Mouse (Mus musculus): ENCODE results near the gene Fbxw13. TPM values are rescaled to one million over a fixed set of nuclear protein-coding genes. Genes with fewer than 3 reads are reported as not detected.
"Not testable (repeated sequence)": the region's sequence is repeated elsewhere in the genome, so short reads cannot be mapped to it uniquely, and the experiment has no call there.

Fbxw13 gene
- total and polyA plus RNA-seq, 3 experiments, result not detected

DNA sequence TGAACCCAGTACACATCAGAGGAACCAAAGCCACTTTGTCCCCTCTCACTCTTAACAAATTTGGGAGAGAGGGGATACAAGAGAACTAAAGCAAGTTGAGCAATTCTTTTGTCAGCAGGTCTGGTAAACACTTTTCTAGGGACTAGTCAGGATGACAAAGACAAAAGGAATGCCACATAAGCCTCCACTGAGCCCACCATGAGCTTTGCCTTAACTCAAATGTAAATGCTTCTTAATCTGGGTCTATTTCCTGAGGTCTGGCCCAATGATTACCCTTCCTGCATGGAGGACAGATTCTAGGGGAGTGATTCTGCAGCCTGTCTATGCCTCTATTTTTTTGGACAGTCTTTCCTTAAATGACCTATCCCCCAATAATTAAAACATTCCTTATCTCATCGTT is 19.5 kb downstream of the Fbxw13 start:
- DNase-seq (ENCODE audit: low spot score), result no peak
- Histone ChIP-seq H3K4me1 (ENCODE audit: insufficient read depth, low read depth, low read length) (no peaks in the 10 kb centered on the region), H3K36me3 (replicated peaks) (no peaks in the 10 kb centered on the region), H3K4me3 (ENCODE audit: low read depth, low read length) (no peak overlapping the region), H3K27me3 (ENCODE audit: insufficient read depth, low read length) (peaks cover 5% of the 10 kb centered on the region; the same call in 1 of the 2 replicates), H3K9me3 (replicated peaks) (no peaks in the 10 kb centered on the region)
- TF ChIP-seq GATA1 (IDR thresholded peaks at IDR 0.05; ENCODE audit: borderline replicate concordance, low read length), result no peak
- no peak for TF ChIP-seq POLR2AphosphoS5 (IDR thresholded peaks at IDR 0.05; ENCODE audit: insufficient replicate concordance, low read depth, low read length)
- TF ChIP-seq GATA2 (IDR thresholded peaks at IDR 0.05; ENCODE audit: borderline replicate concordance, low read depth, low read length), result no peak
- no peak for TF ChIP-seq CTCF (IDR thresholded peaks at IDR 0.05; ENCODE audit: low read depth, low read length)
- TF ChIP-seq TAL1 (conservative IDR thresholded peaks at IDR 0.05; ENCODE audit: low read depth, low read length), result no peak
- ATAC-seq (ENCODE audit: extremely low read depth, insufficient number of reproducible peaks, low FRiP score, poor library complexity, severe bottlenecking), result no peak

DNA sequence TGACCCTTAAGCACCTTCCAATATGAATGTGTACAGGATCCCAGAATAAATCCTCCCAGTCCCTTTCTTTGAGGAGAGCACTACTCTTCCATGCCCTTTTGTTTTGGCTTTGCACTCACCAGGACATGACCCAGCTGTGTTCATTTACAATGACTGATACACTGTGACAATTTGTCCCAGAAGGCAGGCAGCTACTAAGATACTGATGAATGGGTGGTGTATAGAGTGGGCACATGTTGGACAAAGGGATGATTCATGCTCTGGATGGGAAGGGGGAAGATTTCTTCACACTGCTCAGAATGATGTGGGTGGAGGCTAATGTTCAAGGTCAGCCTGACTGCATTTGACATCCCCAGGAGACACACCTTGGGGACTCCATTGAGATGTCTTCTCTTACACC is 28.5 kb downstream of the Fbxw13 start:
- H3K4me3 ChIP-seq (ENCODE audit: low read depth, low read length), result no peak overlapping the region
- H3K9me3 ChIP-seq (replicated peaks), result no peaks in the 10 kb centered on the region
- no peaks in the 10 kb centered on the region for H3K27me3 ChIP-seq (ENCODE audit: insufficient read depth, low read length)
- H3K36me3 ChIP-seq (replicated peaks), result no peaks in the 10 kb centered on the region
- TF ChIP-seq POLR2AphosphoS5 (IDR thresholded peaks at IDR 0.05; ENCODE audit: insufficient replicate concordance, low read depth, low read length) (no peak), GATA2 (IDR thresholded peaks at IDR 0.05; ENCODE audit: borderline replicate concordance, low read depth, low read length) (no peak), TAL1 (conservative IDR thresholded peaks at IDR 0.05; ENCODE audit: low read depth, low read length) (no peak), GATA1 (IDR thresholded peaks at IDR 0.05; ENCODE audit: borderline replicate concordance, low read length) (no peak), CTCF (IDR thresholded peaks at IDR 0.05; ENCODE audit: low read depth, low read length) (no peak)
- DNase-seq (ENCODE audit: low spot score) (no peak), ATAC-seq (ENCODE audit: extremely low read depth, insufficient number of reproducible peaks, low FRiP score, poor library complexity, severe bottlenecking) (no peak)
- H3K4me1 ChIP-seq (ENCODE audit: insufficient read depth, low read depth, low read length), result no peaks in the 10 kb centered on the region

DNA sequence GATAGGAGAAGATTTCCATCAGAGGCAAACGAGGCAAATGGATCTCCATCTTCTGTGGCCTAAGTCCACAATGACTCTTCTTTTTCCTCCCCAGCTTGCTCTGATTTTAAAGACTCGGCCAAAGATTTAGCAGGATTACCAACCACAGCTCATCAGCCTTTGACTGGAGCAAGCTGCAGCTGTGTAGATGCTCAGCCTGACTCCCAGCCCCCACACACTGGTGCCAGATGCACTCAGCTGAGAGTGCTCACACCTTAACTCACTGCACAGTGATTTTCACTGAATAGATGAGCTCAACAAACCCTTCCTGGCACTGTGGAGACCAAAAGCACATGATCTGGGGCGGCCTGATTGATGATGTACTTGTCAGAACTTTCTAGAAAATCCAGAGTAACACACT is 33.8 kb downstream of the Fbxw13 start, which contains the start of gene Fbxw21:
Gene Fbxw21, minus strand, starts transcription at position 101 of the 400 bp plus-strand sequence.
- Histone ChIP-seq H3K9me3 (replicated peaks) (no peaks in the 10 kb centered on the region), H3K4me1 (ENCODE audit: insufficient read depth, low read depth, low read length) (no peaks in the 10 kb centered on the region), H3K36me3 (replicated peaks) (no peaks in the 10 kb centered on the region), H3K4me3 (ENCODE audit: low read depth, low read length) (no peak within 1 kb of the TSS), H3K27me3 (ENCODE audit: insufficient read depth, low read length) (peaks cover 6% of the 10 kb centered on the region)
- no peak for TF ChIP-seq GATA2 (IDR thresholded peaks at IDR 0.05; ENCODE audit: borderline replicate concordance, low read depth, low read length)
- no peak for TF ChIP-seq POLR2AphosphoS5 (IDR thresholded peaks at IDR 0.05; ENCODE audit: insufficient replicate concordance, low read depth, low read length)
- TF ChIP-seq GATA1 (IDR thresholded peaks at IDR 0.05; ENCODE audit: borderline replicate concordance, low read length), result no peak
- no peak for TF ChIP-seq CTCF (IDR thresholded peaks at IDR 0.05; ENCODE audit: low read depth, low read length)
- no peak for ATAC-seq (ENCODE audit: extremely low read depth, insufficient number of reproducible peaks, low FRiP score, poor library complexity, severe bottlenecking)
- no peak for DNase-seq (ENCODE audit: low spot score)

DNA sequence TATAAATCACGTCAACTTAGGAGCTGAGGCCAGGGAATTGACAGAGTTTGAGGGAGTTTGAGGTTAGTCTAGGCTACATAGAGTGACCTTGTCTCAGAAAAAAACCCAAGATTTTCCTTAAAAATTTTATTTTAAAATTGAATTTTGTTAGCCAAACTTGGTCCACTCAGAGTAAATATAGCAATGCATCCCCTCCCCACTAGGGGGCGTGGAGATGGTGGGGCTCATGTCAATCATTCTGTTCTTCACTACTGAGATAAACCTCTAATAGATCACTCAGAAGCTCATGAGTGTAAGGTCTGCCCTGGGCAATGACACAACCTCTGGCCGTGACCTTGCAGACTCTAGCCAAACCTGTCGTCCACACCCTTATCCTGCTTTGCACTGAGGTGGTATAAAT is 55.4 kb downstream of the Fbxw13 start:
- peak; percentile 26; the same call in 1 of the 2 replicates for TF ChIP-seq CTCF (IDR thresholded peaks at IDR 0.05; ENCODE audit: low read depth, low read length)
- ATAC-seq (ENCODE audit: extremely low read depth, insufficient number of reproducible peaks, low FRiP score, poor library complexity, severe bottlenecking); H3K4me3 ChIP-seq (ENCODE audit: low read depth, low read length); H3K36me3 ChIP-seq (replicated peaks); DNase-seq (ENCODE audit: low spot score); H3K9me3 ChIP-seq (replicated peaks); H3K27me3 ChIP-seq (ENCODE audit: insufficient read depth, low read length); H3K4me1 ChIP-seq (ENCODE audit: insufficient read depth, low read depth, low read length): not testable (repeated sequence)

DNA sequence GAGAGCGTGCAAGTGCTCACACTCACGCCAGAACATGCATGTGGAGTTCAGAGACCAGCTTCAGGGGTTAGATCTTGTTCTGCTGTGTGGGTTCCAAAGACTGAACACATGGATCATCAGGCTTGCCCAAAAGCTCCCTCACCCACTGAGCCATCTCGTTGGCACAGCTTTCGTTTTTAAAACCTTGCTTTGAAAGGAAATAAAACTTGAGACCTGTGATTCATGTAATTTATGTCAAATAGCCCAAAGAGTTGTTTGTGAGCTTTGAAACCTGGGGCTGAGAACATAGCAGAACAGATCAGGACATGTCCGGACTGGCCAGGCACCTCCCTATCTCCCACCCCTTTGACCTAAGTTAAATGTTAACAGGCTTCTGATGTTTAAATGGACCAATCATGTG is 65.7 kb downstream of the Fbxw13 start:
- Histone ChIP-seq H3K4me1 (ENCODE audit: insufficient read depth, low read depth, low read length) (peaks cover 4% of the 10 kb centered on the region; the same call in 1 of the 2 replicates), H3K4me3 (ENCODE audit: low read depth, low read length) (no peak overlapping the region), H3K27me3 (ENCODE audit: insufficient read depth, low read length) (peaks cover 2% of the 10 kb centered on the region), H3K36me3 (replicated peaks) (no peaks in the 10 kb centered on the region), H3K9me3 (replicated peaks) (no peaks in the 10 kb centered on the region)
- ATAC-seq (ENCODE audit: extremely low read depth, insufficient number of reproducible peaks, low FRiP score, poor library complexity, severe bottlenecking), result no peak
- TF ChIP-seq CTCF (IDR thresholded peaks at IDR 0.05; ENCODE audit: low read depth, low read length) (no peak), POLR2AphosphoS5 (IDR thresholded peaks at IDR 0.05; ENCODE audit: insufficient replicate concordance, low read depth, low read length) (no peak), GATA2 (IDR thresholded peaks at IDR 0.05; ENCODE audit: borderline replicate concordance, low read depth, low read length) (no peak), GATA1 (IDR thresholded peaks at IDR 0.05; ENCODE audit: borderline replicate concordance, low read length) (no peak), TAL1 (conservative IDR thresholded peaks at IDR 0.05; ENCODE audit: low read depth, low read length) (no peak)
- DNase-seq (ENCODE audit: low spot score), result no peak

Other genes starting within 250 kb of the Fbxw13 start
- 0.10 and 0.30 TPM in 2 replicates for gene Col7a1, start 242.4 kb downstream of the Fbxw13 start, total RNA-seq (2014; fragmentation: Nextera tagmentation)
- 1.1 and 3.0 TPM in 2 replicates for gene Col7a1, start 242.4 kb downstream of the Fbxw13 start, total RNA-seq (2017)
- gene Col7a1, start 242.4 kb downstream of the Fbxw13 start, polyA plus RNA-seq (2012), result 0.15 and 0.28 TPM in 2 replicates
- gene Ucn2, start 210.0 kb downstream of the Fbxw13 start, total RNA-seq (2014; fragmentation: Nextera tagmentation), result not detected in 2 replicates
- 0.17 and 0.38 TPM in 2 replicates for gene Ucn2, start 210.0 kb downstream of the Fbxw13 start, total RNA-seq (2017)
- gene Ucn2, start 210.0 kb downstream of the Fbxw13 start, polyA plus RNA-seq (2012), result not detected in 2 replicates
- 7.1 and 10.0 TPM in 2 replicates for gene Pfkfb4, start 204.2 kb downstream of the Fbxw13 start, total RNA-seq (2014; fragmentation: Nextera tagmentation)
- 9.1 and 9.3 TPM in 2 replicates for gene Pfkfb4, start 204.2 kb downstream of the Fbxw13 start, total RNA-seq (2017)
- gene Pfkfb4, start 204.2 kb downstream of the Fbxw13 start, polyA plus RNA-seq (2012), result 1.7 and 4.1 TPM in 2 replicates
- 17.1 and 24.2 TPM in 2 replicates for gene Shisa5, start 157.4 kb downstream of the Fbxw13 start, total RNA-seq (2014; fragmentation: Nextera tagmentation)
- gene Shisa5, start 157.4 kb downstream of the Fbxw13 start, total RNA-seq (2017), result 50.0 and 50.6 TPM in 2 replicates
- 207 and 259 TPM in 2 replicates for gene Shisa5, start 157.4 kb downstream of the Fbxw13 start, polyA plus RNA-seq (2012)
- 9.6 and 14.4 TPM in 2 replicates for gene Trex1, start 136.2 kb downstream of the Fbxw13 start, total RNA-seq (2014; fragmentation: Nextera tagmentation)
- 12.2 and 19.6 TPM in 2 replicates for gene Trex1, start 136.2 kb downstream of the Fbxw13 start, total RNA-seq (2017)
- gene Trex1, start 136.2 kb downstream of the Fbxw13 start, polyA plus RNA-seq (2012), result 15.1 and 27.4 TPM in 2 replicates
- 16.4 and 17.9 TPM in 2 replicates for gene Atrip, start 121.9 kb downstream of the Fbxw13 start, total RNA-seq (2014; fragmentation: Nextera tagmentation)
- gene Atrip, start 121.9 kb downstream of the Fbxw13 start, total RNA-seq (2017), result 18.1 and 22.8 TPM in 2 replicates
- 8.5 and 9.2 TPM in 2 replicates for gene Atrip, start 121.9 kb downstream of the Fbxw13 start, polyA plus RNA-seq (2012)
- 4.7 and 5.0 TPM in 2 replicates for gene Ccdc51, start 113.5 kb downstream of the Fbxw13 start, total RNA-seq (2014; fragmentation: Nextera tagmentation)
- 16.0 and 16.8 TPM in 2 replicates for gene Ccdc51, start 113.5 kb downstream of the Fbxw13 start, total RNA-seq (2017)
- 8.0 and 8.8 TPM in 2 replicates for gene Ccdc51, start 113.5 kb downstream of the Fbxw13 start, polyA plus RNA-seq (2012)
- 133 and 230 TPM in 2 replicates for gene Tma7, start 113.4 kb downstream of the Fbxw13 start, total RNA-seq (2014; fragmentation: Nextera tagmentation)
- gene Tma7, start 113.4 kb downstream of the Fbxw13 start, total RNA-seq (2017), result 413 and 422 TPM in 2 replicates
- gene Tma7, start 113.4 kb downstream of the Fbxw13 start, polyA plus RNA-seq (2012), result 429 and 438 TPM in 2 replicates
- not detected in 2 replicates for gene Plxnb1, start 100.6 kb downstream of the Fbxw13 start, total RNA-seq (2014; fragmentation: Nextera tagmentation)
- 0.23 and 0.44 TPM in 2 replicates for gene Plxnb1, start 100.6 kb downstream of the Fbxw13 start, total RNA-seq (2017)
- gene Plxnb1, start 100.6 kb downstream of the Fbxw13 start, polyA plus RNA-seq (2012), result not detected in 2 replicates
- not detected in 2 replicates for gene Fbxw21, start 33.9 kb downstream of the Fbxw13 start, total RNA-seq (2014; fragmentation: Nextera tagmentation)
- gene Fbxw21, start 33.9 kb downstream of the Fbxw13 start, total RNA-seq (2017), result 0.11 TPM in 1 of 2 replicates, not detected in the other
- not detected in 2 replicates for gene Fbxw21, start 33.9 kb downstream of the Fbxw13 start, polyA plus RNA-seq (2012)
- not detected in 2 replicates for gene Fbxw20, start 38.8 kb upstream of the Fbxw13 start, total RNA-seq (2014; fragmentation: Nextera tagmentation)
- gene Fbxw20, start 38.8 kb upstream of the Fbxw13 start, total RNA-seq (2017), result 0.06 TPM in 1 of 2 replicates, not detected in the other
- not detected in 2 replicates for gene Fbxw20, start 38.8 kb upstream of the Fbxw13 start, polyA plus RNA-seq (2012)
- not detected in 2 replicates for gene Fbxw14, start 91.7 kb upstream of the Fbxw13 start, total RNA-seq (2014; fragmentation: Nextera tagmentation)
- 0.23 and 0.87 TPM in 2 replicates for gene Fbxw14, start 91.7 kb upstream of the Fbxw13 start, total RNA-seq (2017)
- gene Fbxw14, start 91.7 kb upstream of the Fbxw13 start, polyA plus RNA-seq (2012), result not detected in 2 replicates
- gene Fbxw28, start 143.7 kb upstream of the Fbxw13 start, total RNA-seq (2014; fragmentation: Nextera tagmentation), result not detected in 2 replicates
- not detected in 2 replicates for gene Fbxw28, start 143.7 kb upstream of the Fbxw13 start, total RNA-seq (2017)
- not detected in 2 replicates for gene Fbxw28, start 143.7 kb upstream of the Fbxw13 start, polyA plus RNA-seq (2012)
- not detected in 2 replicates for gene Fbxw22, start 208.3 kb upstream of the Fbxw13 start, total RNA-seq (2014; fragmentation: Nextera tagmentation)
- 0.06 and 0.11 TPM in 2 replicates for gene Fbxw22, start 208.3 kb upstream of the Fbxw13 start, total RNA-seq (2017)
- not detected in 2 replicates for gene Fbxw22, start 208.3 kb upstream of the Fbxw13 start, polyA plus RNA-seq (2012)